Comparison of ENCODE assay signal across 25 mouse cellular contexts in the genomic region with DNA sequence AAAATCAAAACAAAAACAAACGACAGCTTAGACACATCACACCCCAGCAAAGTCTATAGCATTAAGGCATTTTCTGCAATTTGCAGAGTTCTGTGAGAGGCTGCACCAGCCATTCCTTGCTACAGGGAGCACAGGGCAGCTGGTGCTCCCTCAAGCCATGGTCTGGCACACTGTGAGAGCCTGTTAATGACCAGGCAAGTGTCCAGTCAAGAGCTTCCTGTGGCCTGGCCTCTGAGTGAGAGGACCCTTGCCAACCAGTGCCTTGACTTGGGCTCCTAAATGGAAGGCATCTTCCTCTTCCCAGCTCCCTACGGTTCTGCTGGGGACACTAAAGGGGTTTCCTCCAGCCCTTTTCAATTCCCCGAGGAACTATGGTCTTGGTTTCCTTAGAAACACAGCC. TPM values are rescaled to one million over a fixed set of nuclear protein-coding genes. Genes with fewer than 3 reads are reported as not detected.
DNase-seq lines count a peak whose midpoint lies in the region; ATAC-seq and TF ChIP-seq lines count a peak whose summit lies in the region.
"Had no signal": no experiment of that assay in that cellular context is flagged by ENCODE, and none has a peak within 500 bp of the region (broad histone marks: within the 10 kb centered on the region; RNA-seq: fewer than 3 reads in every experiment).

No protein-coding gene starts in this region.

- no peaks in the 10 kb centered on the region for H3K27me3 ChIP-seq in forebrain, embryonic 10.5 days (ENCODE audit: poor library complexity, severe bottlenecking)
- no peaks in the 10 kb centered on the region for H3K27me3 ChIP-seq in forebrain, embryonic 14.5 days (replicated peaks; ENCODE audit: control insufficient read depth, insufficient read depth, low read length)
- no peaks in the 10 kb centered on the region for H3K27me3 ChIP-seq in midbrain, embryonic 11.5 days (ENCODE audit: control insufficient read depth, insufficient read depth, low read length)
- no peaks in the 10 kb centered on the region for H3K27me3 ChIP-seq in midbrain, embryonic 15.5 days (replicated peaks)
- no peaks in the 10 kb centered on the region for H3K27me3 ChIP-seq in midbrain, postnatal 0 days (ENCODE audit: insufficient read depth, low read length)
- H3K27me3 ChIP-seq in intestine, embryonic 16.5 days (replicated peaks; ENCODE audit: control insufficient read depth, insufficient read depth, low read length): no peaks in the 10 kb centered on the region
- H3K27me3 ChIP-seq: embryonic facial prominence, embryonic 15.5 days; heart, embryonic 12.5 days; kidney, embryonic 15.5 days; limb, embryonic 12.5 days had no signal

- no peak overlapping the region for H3K9ac ChIP-seq in forebrain, embryonic 14.5 days (ENCODE audit: low read length)
- no peak overlapping the region for H3K9ac ChIP-seq in midbrain, embryonic 11.5 days (ENCODE audit: low read length)
- H3K9ac ChIP-seq in midbrain, embryonic 15.5 days: no peak overlapping the region
- no peak overlapping the region; the same call in 1 of the 2 replicates for H3K9ac ChIP-seq in midbrain, postnatal 0 days (replicated peaks; ENCODE audit: low read length, poor library complexity, severe bottlenecking)
- no peak overlapping the region for H3K9ac ChIP-seq in intestine, embryonic 16.5 days (ENCODE audit: low read depth, low read length)
- H3K9ac ChIP-seq: embryonic facial prominence, embryonic 15.5 days; heart, embryonic 12.5 days; kidney, embryonic 15.5 days; limb, embryonic 12.5 days; liver, embryonic 14.5 days had no signal

- peak overlapping the region; percentile 83 for H3K27ac ChIP-seq in forebrain, embryonic 10.5 days
- no peak overlapping the region for H3K27ac ChIP-seq in forebrain, embryonic 14.5 days (ENCODE audit: low read depth, low read length)
- peak overlapping the region; percentile 52; the same call in 1 of the 2 replicates for H3K27ac ChIP-seq in midbrain, embryonic 11.5 days (ENCODE audit: low read depth, low read length)
- H3K27ac ChIP-seq in midbrain, embryonic 15.5 days: no peak overlapping the region
- H3K27ac ChIP-seq in midbrain, postnatal 0 days (ENCODE audit: low read depth, low read length): no peak overlapping the region
- no peak overlapping the region for H3K27ac ChIP-seq in intestine, embryonic 16.5 days (ENCODE audit: low read length)
- H3K27ac ChIP-seq: embryonic facial prominence, embryonic 15.5 days; kidney, embryonic 15.5 days; left cerebral cortex, adult 2 months; limb, embryonic 12.5 days; liver, embryonic 14.5 days had no signal

- no peaks in the 10 kb centered on the region for H3K36me3 ChIP-seq in forebrain, embryonic 10.5 days (replicated peaks)
- H3K36me3 ChIP-seq in forebrain, embryonic 14.5 days (ENCODE audit: control insufficient read depth, insufficient read depth, low read length): no peaks in the 10 kb centered on the region
- H3K36me3 ChIP-seq in midbrain, embryonic 11.5 days (ENCODE audit: control insufficient read depth, insufficient read depth, low read length): no peaks in the 10 kb centered on the region
- H3K36me3 ChIP-seq in midbrain, embryonic 15.5 days (replicated peaks): no peaks in the 10 kb centered on the region
- no peaks in the 10 kb centered on the region for H3K36me3 ChIP-seq in midbrain, postnatal 0 days (ENCODE audit: insufficient read depth, low read length)
- no peaks in the 10 kb centered on the region for H3K36me3 ChIP-seq in intestine, embryonic 16.5 days (ENCODE audit: control insufficient read depth, insufficient read depth, low read length)
- H3K36me3 ChIP-seq: embryonic facial prominence, embryonic 15.5 days; heart, embryonic 12.5 days; kidney, embryonic 15.5 days; limb, embryonic 12.5 days had no signal

- 56% methylated on average over 3 of the region's 3 CpGs for WGBS in forebrain, embryonic 10.5 days
- 42% methylated on average over 3 of the region's 3 CpGs for WGBS in forebrain, embryonic 14.5 days
- WGBS in midbrain, embryonic 11.5 days: 39% methylated on average over 3 of the region's 3 CpGs
- WGBS in midbrain, embryonic 15.5 days: 38% methylated on average over 3 of the region's 3 CpGs
- 35% methylated on average over 3 of the region's 3 CpGs for WGBS in midbrain, postnatal 0 days
- WGBS in intestine, embryonic 16.5 days: 53% methylated on average over 3 of the region's 3 CpGs

- TF ChIP-seq CTCF in midbrain, postnatal 0 days (IDR thresholded peaks at IDR 0.05): no peak

- H3K4me3 ChIP-seq in forebrain, embryonic 10.5 days: no peak overlapping the region
- no peak overlapping the region for H3K4me3 ChIP-seq in forebrain, embryonic 14.5 days (ENCODE audit: low read depth, low read length)
- H3K4me3 ChIP-seq in midbrain, embryonic 11.5 days (ENCODE audit: low read depth, low read length): no peak overlapping the region
- no peak overlapping the region for H3K4me3 ChIP-seq in midbrain, embryonic 15.5 days
- H3K4me3 ChIP-seq in midbrain, postnatal 0 days (ENCODE audit: low read depth, low read length): no peak overlapping the region
- no peak overlapping the region for H3K4me3 ChIP-seq in intestine, embryonic 16.5 days (ENCODE audit: low read length)
- H3K4me3 ChIP-seq: embryonic facial prominence, embryonic 15.5 days; heart, embryonic 12.5 days; kidney, embryonic 15.5 days; left cerebral cortex, adult 2 months; limb, embryonic 12.5 days had no signal

- H3K4me2 ChIP-seq in forebrain, embryonic 14.5 days (ENCODE audit: low read length): no peak overlapping the region
- no peak overlapping the region for H3K4me2 ChIP-seq in midbrain, embryonic 11.5 days
- no peak overlapping the region for H3K4me2 ChIP-seq in midbrain, embryonic 15.5 days
- H3K4me2 ChIP-seq in midbrain, postnatal 0 days (ENCODE audit: low read depth, low read length, poor library complexity, severe bottlenecking): no peak overlapping the region
- H3K4me2 ChIP-seq in intestine, embryonic 16.5 days (ENCODE audit: low read depth, low read length): no peak overlapping the region
- H3K4me2 ChIP-seq: embryonic facial prominence, embryonic 15.5 days; heart, embryonic 12.5 days; kidney, embryonic 15.5 days; limb, embryonic 12.5 days had no signal

- no peak for DNase-seq in forebrain, embryonic 10.5 days (ENCODE audit: extremely low spot score, low spot score)
- DNase-seq in forebrain, embryonic 14.5 days (ENCODE audit: low spot score): no peak
- peak; percentile 69 for DNase-seq in midbrain, embryonic 11.5 days (ENCODE audit: low spot score, missing footprints)
- peak; percentile 62 to 73 for DNase-seq in cerebellum, postnatal 25 days
- peak; percentile 34 for DNase-seq in midbrain, postnatal 0 days (ENCODE audit: low spot score)
- DNase-seq in adrenal gland, postnatal 36 days: no peak
- DNase-seq: adrenal gland, adult 8-10 months; gastrocnemius, postnatal 36 days; right cerebral cortex, postnatal 4 days; thymus, postnatal 36 days had no signal

- ATAC-seq in forebrain, embryonic 14.5 days: no peak
- no peak for ATAC-seq in midbrain, embryonic 11.5 days (ENCODE audit: low FRiP score)
- no peak for ATAC-seq in midbrain, embryonic 15.5 days (replicated peaks)
- ATAC-seq in midbrain, postnatal 0 days (ENCODE audit: low FRiP score): no peak
- no peak for ATAC-seq in intestine, embryonic 16.5 days
- ATAC-seq: inflammation-experienced regulatory T-cells, adult 6 months had no signal

- peaks cover 42% of the 10 kb centered on the region for H3K4me1 ChIP-seq in forebrain, embryonic 10.5 days
- H3K4me1 ChIP-seq in forebrain, embryonic 14.5 days (ENCODE audit: control insufficient read depth, insufficient read depth, low read length): peaks cover 8% of the 10 kb centered on the region; the same call in 1 of the 2 replicates
- H3K4me1 ChIP-seq in midbrain, embryonic 11.5 days (ENCODE audit: control insufficient read depth, insufficient read depth, low read length): peaks cover 29% of the 10 kb centered on the region
- peaks cover 32% of the 10 kb centered on the region for H3K4me1 ChIP-seq in midbrain, embryonic 15.5 days
- 0 out of 2 replicates have a peak, but pooled peaks cover 3% of the 10 kb centered on the region for H3K4me1 ChIP-seq in midbrain, postnatal 0 days (ENCODE audit: insufficient read depth, low read length)
- no peaks in the 10 kb centered on the region for H3K4me1 ChIP-seq in intestine, embryonic 16.5 days (ENCODE audit: control insufficient read depth, insufficient read depth, low read length)

- H3K9me3 ChIP-seq in forebrain, embryonic 10.5 days: no peaks in the 10 kb centered on the region
- no peaks in the 10 kb centered on the region for H3K9me3 ChIP-seq in forebrain, embryonic 14.5 days (replicated peaks; ENCODE audit: control insufficient read depth, low read length)
- H3K9me3 ChIP-seq in midbrain, embryonic 11.5 days (ENCODE audit: control insufficient read depth, low read length): no peaks in the 10 kb centered on the region
- H3K9me3 ChIP-seq in midbrain, embryonic 15.5 days: no peaks in the 10 kb centered on the region
- no peaks in the 10 kb centered on the region for H3K9me3 ChIP-seq in midbrain, postnatal 0 days (ENCODE audit: low read length)
- no peaks in the 10 kb centered on the region for H3K9me3 ChIP-seq in intestine, embryonic 16.5 days (ENCODE audit: control insufficient read depth, low read length)
- H3K9me3 ChIP-seq: embryonic facial prominence, embryonic 15.5 days; heart, embryonic 12.5 days; kidney, embryonic 15.5 days; limb, embryonic 12.5 days had no signal

RNA-seq across cellular contexts. Expression of gene Ocstamp, which starts 13.7 kb away (rescaled TPM):
- polyA plus RNA-seq in forebrain, embryonic 10.5 days (2016; fragmentation: Nextera tagmentation; extraction: Ambion mirVana): 0.05 and 0.15 TPM in 2 replicates
- polyA plus RNA-seq in forebrain, embryonic 14.5 days (2014; fragmentation: Nextera tagmentation; extraction: Ambion mirVana): not detected in 2 replicates
- 0.04 and 0.11 TPM in 2 replicates for polyA plus RNA-seq in midbrain, embryonic 11.5 days (2014; fragmentation: Nextera tagmentation; extraction: Ambion mirVana)
- not detected in 2 replicates for polyA plus RNA-seq in midbrain, embryonic 15.5 days (2015; fragmentation: Nextera tagmentation; extraction: Ambion mirVana)
- not detected in 2 replicates for total RNA-seq in midbrain, postnatal 0 days (2014; rRNA removed)
- 0.04 and 0.06 TPM in 2 replicates for polyA plus RNA-seq in midbrain, postnatal 0 days (2015; fragmentation: Nextera tagmentation; extraction: Ambion mirVana)
- under 1 TPM in 1 of 2 experiments, not detected in 1; 0.26 TPM for total RNA-seq in adrenal gland, postnatal 36 days (2021)
- polyA plus RNA-seq in intestine, embryonic 16.5 days (2015; fragmentation: Nextera tagmentation; extraction: Ambion mirVana): 1.1 TPM in 2 replicates
- total RNA-seq: CH12.LX; left cerebral cortex, adult 2 months; megakaryocyte progenitor cell, adult 5-6 weeks had no signal
- polyA plus RNA-seq: inflammation-experienced regulatory T-cells, adult 6 months; limb, embryonic 12.5 days; neural tube, embryonic 14.5 days had no signal

RNA-seq across cellular contexts. Expression of gene Zfp334, which starts 25.8 kb away (rescaled TPM):
- 20.3 and 21.1 TPM in 2 replicates for polyA plus RNA-seq in forebrain, embryonic 10.5 days (2016; fragmentation: Nextera tagmentation; extraction: Ambion mirVana)
- 13.6 and 13.9 TPM in 2 replicates for polyA plus RNA-seq in forebrain, embryonic 14.5 days (2014; fragmentation: Nextera tagmentation; extraction: Ambion mirVana)
- 24.1 and 25.6 TPM in 2 replicates for polyA plus RNA-seq in midbrain, embryonic 11.5 days (2014; fragmentation: Nextera tagmentation; extraction: Ambion mirVana)
- polyA plus RNA-seq in midbrain, embryonic 15.5 days (2015; fragmentation: Nextera tagmentation; extraction: Ambion mirVana): 10.1 and 10.3 TPM in 2 replicates
- 15.1 and 18.2 TPM in 2 replicates for total RNA-seq in midbrain, postnatal 0 days (2014; rRNA removed)
- polyA plus RNA-seq in midbrain, postnatal 0 days (2015; fragmentation: Nextera tagmentation; extraction: Ambion mirVana): 4.2 TPM in 2 replicates
- total RNA-seq in adrenal gland, postnatal 36 days (2021): 1 to 10 TPM; 4.0 to 6.1 TPM
- 3.6 TPM in 2 replicates for polyA plus RNA-seq in intestine, embryonic 16.5 days (2015; fragmentation: Nextera tagmentation; extraction: Ambion mirVana)
- total RNA-seq: CH12.LX; megakaryocyte progenitor cell, adult 5-6 weeks had no signal
- polyA plus RNA-seq: inflammation-experienced regulatory T-cells, adult 6 months had no signal

RNA-seq across cellular contexts. Expression of gene Zfp663, which starts 45.4 kb away (rescaled TPM):
- 4.7 and 4.9 TPM in 2 replicates for polyA plus RNA-seq in forebrain, embryonic 10.5 days (2016; fragmentation: Nextera tagmentation; extraction: Ambion mirVana)
- polyA plus RNA-seq in forebrain, embryonic 14.5 days (2014; fragmentation: Nextera tagmentation; extraction: Ambion mirVana): 8.1 and 9.1 TPM in 2 replicates
- polyA plus RNA-seq in midbrain, embryonic 11.5 days (2014; fragmentation: Nextera tagmentation; extraction: Ambion mirVana): 9.0 and 10.1 TPM in 2 replicates
- polyA plus RNA-seq in midbrain, embryonic 15.5 days (2015; fragmentation: Nextera tagmentation; extraction: Ambion mirVana): 8.5 and 10.9 TPM in 2 replicates
- 4.8 and 10.2 TPM in 2 replicates for total RNA-seq in midbrain, postnatal 0 days (2014; rRNA removed)
- polyA plus RNA-seq in midbrain, postnatal 0 days (2015; fragmentation: Nextera tagmentation; extraction: Ambion mirVana): 3.8 and 4.3 TPM in 2 replicates
- not detected for total RNA-seq in adrenal gland, postnatal 36 days (2021)
- 0.45 and 0.64 TPM in 2 replicates for polyA plus RNA-seq in intestine, embryonic 16.5 days (2015; fragmentation: Nextera tagmentation; extraction: Ambion mirVana)
- total RNA-seq: adrenal gland, adult 8-10 months; CH12.LX; gastrocnemius, postnatal 36 days; heart, postnatal 25 days; left cerebral cortex, adult 2 months; megakaryocyte progenitor cell, adult 5-6 weeks had no signal
- polyA plus RNA-seq: heart, embryonic 12.5 days; inflammation-experienced regulatory T-cells, adult 6 months; large intestine, adult 2 months; testis, adult 2 months had no signal

RNA-seq across cellular contexts. Expression of gene Slc13a3, which starts 59.1 kb away (rescaled TPM):
- 0.69 and 0.77 TPM in 2 replicates for polyA plus RNA-seq in forebrain, embryonic 10.5 days (2016; fragmentation: Nextera tagmentation; extraction: Ambion mirVana)
- 5.8 and 8.6 TPM in 2 replicates for polyA plus RNA-seq in forebrain, embryonic 14.5 days (2014; fragmentation: Nextera tagmentation; extraction: Ambion mirVana)
- 1.4 and 2.1 TPM in 2 replicates for polyA plus RNA-seq in midbrain, embryonic 11.5 days (2014; fragmentation: Nextera tagmentation; extraction: Ambion mirVana)
- 10.1 and 11.5 TPM in 2 replicates for polyA plus RNA-seq in midbrain, embryonic 15.5 days (2015; fragmentation: Nextera tagmentation; extraction: Ambion mirVana)
- 25.5 and 32.1 TPM in 2 replicates for total RNA-seq in midbrain, postnatal 0 days (2014; rRNA removed)
- polyA plus RNA-seq in midbrain, postnatal 0 days (2015; fragmentation: Nextera tagmentation; extraction: Ambion mirVana): 17.4 and 20.3 TPM in 2 replicates
- 1 to 10 TPM in 1 of 2 experiments, under 1 TPM in 1; 0.72 to 1.3 TPM for total RNA-seq in adrenal gland, postnatal 36 days (2021)
- 0.40 and 0.56 TPM in 2 replicates for polyA plus RNA-seq in intestine, embryonic 16.5 days (2015; fragmentation: Nextera tagmentation; extraction: Ambion mirVana)
- total RNA-seq: CH12.LX had no signal
- polyA plus RNA-seq: inflammation-experienced regulatory T-cells, adult 6 months; limb, embryonic 12.5 days had no signal

Comparison
In these comparisons a context has a peak if more than half of its experiments do, and no peak if none do; other contexts are left out.
1. H3K27ac ChIP-seq: peak in forebrain, embryonic 10.5 days (single experiment) and midbrain, embryonic 11.5 days (single experiment); none in forebrain, embryonic 14.5 days (single experiment), midbrain, embryonic 15.5 days (single experiment), midbrain, postnatal 0 days (single experiment) and intestine, embryonic 16.5 days (single experiment).
2. DNase-seq: peak in midbrain, embryonic 11.5 days (single experiment), cerebellum, postnatal 25 days (2 of 2) and midbrain, postnatal 0 days (single experiment); none in forebrain, embryonic 10.5 days (single experiment), forebrain, embryonic 14.5 days (single experiment) and adrenal gland, postnatal 36 days (0 of 2).